Mouse (Mus musculus) E14TG2a.4 (cell line): ENCODE data around the gene Myo18b.

Experiments used
- CTCF ChIP-seq: conservative IDR thresholded peaks from 2 replicates; pipeline ENCODE4 v1.5.1; 2014; ENCODE audit warnings: low read length
- POU5F1 ChIP-seq: IDR thresholded peaks from 2 replicates; pipeline ENCODE4 v1.6.1; 2014; ENCODE audit warnings: low read length, borderline replicate concordance

DNA sequence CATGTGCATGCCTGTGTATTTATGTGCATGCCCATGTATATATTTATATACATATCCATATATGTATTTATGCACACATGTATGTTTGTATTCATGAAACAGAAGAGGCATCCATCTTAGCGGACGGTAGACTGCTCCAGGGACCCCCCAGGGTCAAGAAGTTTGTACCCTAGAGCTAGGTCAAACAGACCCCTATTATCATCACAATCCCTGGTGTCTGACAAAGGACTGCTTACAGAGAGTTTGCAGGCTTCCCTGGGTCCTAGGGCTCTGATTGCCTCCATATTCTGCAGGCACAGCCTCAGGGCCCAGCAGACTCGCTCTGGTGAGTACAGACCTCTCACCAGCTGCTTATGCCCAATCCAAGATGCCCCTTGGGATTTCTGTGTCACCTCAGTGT is 51.7 kb downstream of the Myo18b start:
- TF ChIP-seq CTCF (no peak), POU5F1 (no peak)
